Mouse (Mus musculus) cortical plate, adult 2 months (tissue): ENCODE results near the gene Cactin.

Experiments
- CTCF ChIP-seq: fragments of 200-500 bp; IDR thresholded peaks from 2 replicates; pipeline ENCODE4 v1.5.1; 2011; ENCODE audit warnings: mild to moderate bottlenecking, control low read depth, low read length; ENCODE audit not compliant: insufficient read depth; ENCODE audit errors: extremely low read depth
- POLR2A ChIP-seq: fragments of 200-500 bp; IDR thresholded peaks from 2 replicates; pipeline ENCODE4 v1.6.1; 2011; ENCODE audit warnings: mild to moderate bottlenecking, low read length, control low read depth; ENCODE audit not compliant: insufficient read depth; ENCODE audit errors: extremely low read depth

DNA sequence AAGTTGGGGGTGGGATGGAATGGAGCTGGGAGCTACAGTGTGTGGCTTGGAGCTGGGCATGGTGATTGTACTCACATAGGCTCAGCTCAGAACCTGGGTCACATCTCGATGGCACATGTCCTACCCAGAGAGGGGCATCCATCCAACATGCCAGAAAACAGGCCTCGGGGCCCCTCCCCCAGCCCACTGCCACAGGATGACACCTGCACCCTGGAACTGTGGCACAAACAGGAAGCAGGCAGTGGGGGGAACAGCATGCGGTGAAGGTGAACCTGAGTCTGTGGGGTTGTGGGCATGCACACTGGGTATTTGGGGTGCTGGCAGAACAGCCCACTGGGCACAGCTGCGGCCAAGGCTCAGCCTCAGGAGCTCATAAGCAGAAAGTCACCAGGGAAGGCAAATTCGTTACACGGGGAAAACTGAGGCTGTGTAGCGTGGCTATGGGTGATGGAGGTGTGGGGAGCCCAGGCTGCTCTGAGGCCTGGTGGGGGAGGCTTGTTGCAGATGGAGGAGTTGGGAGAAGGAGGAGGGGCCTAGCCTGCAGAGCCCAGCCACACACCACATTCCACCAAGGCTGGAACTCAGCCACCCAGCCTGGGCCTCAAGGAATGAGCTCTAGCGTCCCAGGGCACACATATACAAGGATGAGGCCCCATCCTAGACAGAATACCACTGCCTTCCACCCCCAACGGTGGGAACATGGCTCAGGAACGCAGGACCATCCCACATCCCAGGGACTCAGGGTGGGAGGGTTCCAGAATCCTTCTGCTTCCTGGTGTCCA is 8.5 kb downstream of the Cactin start:
- TF ChIP-seq CTCF (no peak), POLR2A (no peak)
